Mouse (Mus musculus) G1E (cell line): ENCODE data around the gene Cutal. TPM values are rescaled to one million over a fixed set of nuclear protein-coding genes. Genes with fewer than 3 reads are reported as not detected.
A peak's percentile ranks its signal among the peaks of the same experiment; 100 is the strongest.

Source experiments
- ATAC-seq: 2 replicates; pipeline ENCODE4 v1.8.0; 2016; ENCODE audit warnings: mild to moderate bottlenecking; ENCODE audit not compliant: insufficient number of reproducible peaks, poor library complexity, low FRiP score, severe bottlenecking; ENCODE audit errors: extremely low read depth
- DNase-seq: peaks from one replicate; pipeline ENCODE4 v3.0.0; 2012; ENCODE audit warnings: low spot score
- H3K27me3 ChIP-seq: 2 replicates; pipeline ENCODE4 v1.6.1; 2012; ENCODE audit warnings: mild to moderate bottlenecking, low read length, inconsistent platforms; ENCODE audit not compliant: insufficient read depth
- H3K36me3 ChIP-seq: replicated peaks from 2 replicates; pipeline ENCODE3; 2012; ENCODE audit warnings: mild to moderate bottlenecking, inconsistent platforms
- H3K4me1 ChIP-seq: 2 replicates; pipeline ENCODE4 v1.6.1; 2012; ENCODE audit warnings: low read depth, low read length, inconsistent platforms, mixed read lengths; ENCODE audit not compliant: insufficient read depth
- H3K4me3 ChIP-seq: 2 replicates; pipeline ENCODE4 v1.5.1; 2012; ENCODE audit warnings: low read depth, mild to moderate bottlenecking, inconsistent platforms, low read length, moderate library complexity, mixed read lengths
- H3K9me3 ChIP-seq: replicated peaks from 2 replicates; pipeline ENCODE4 v1.6.1; 2012; ENCODE audit warnings: inconsistent platforms
- CTCF ChIP-seq: IDR thresholded peaks from 2 replicates; pipeline ENCODE4 v1.5.1; 2012; ENCODE audit warnings: low read depth, low read length, inconsistent platforms, mixed read lengths
- GATA1 ChIP-seq: IDR thresholded peaks from 2 replicates; pipeline ENCODE4 v1.6.1; 2012; ENCODE audit warnings: borderline replicate concordance, low read length, inconsistent platforms, mixed read lengths
- GATA2 ChIP-seq: IDR thresholded peaks from 2 replicates; pipeline ENCODE4 v1.6.1; 2012; ENCODE audit warnings: low read depth, low read length, inconsistent platforms, borderline replicate concordance
- POLR2AphosphoS5 ChIP-seq: IDR thresholded peaks from 2 replicates; pipeline ENCODE4 v1.6.1; 2012; ENCODE audit warnings: low read depth, low read length, inconsistent platforms; ENCODE audit not compliant: insufficient replicate concordance
- TAL1 ChIP-seq: conservative IDR thresholded peaks from 2 replicates; pipeline ENCODE4 v1.6.1; 2012; ENCODE audit warnings: low read depth, low read length, inconsistent platforms, mixed read lengths
- polyA plus RNA-seq: library from polyadenylated mRNA; stranded (reverse); fragments of >175 nt; gene quantifications from 2 replicates; pipeline ENCODE4 v1.2.3, GENCODE M21; 2012
- total RNA-seq, 2 experiments: library from RNA; stranded (forward) in 1 of 2; stranded (reverse) in 1 of 2; fragments of 200-1000 nt in 1 of 2; fragments of >200 nt in 1 of 2; fragmentation: Nextera tagmentation in 1 of 2; gene quantifications; 2 replicates each; pipeline ENCODE4 v1.2.3; 2014 to 2017

Gene Cutal
- total and polyA plus RNA-seq, 3 experiments, result not detected

- no peak for TF ChIP-seq CTCF
- H3K27me3 ChIP-seq, result peaks cover 47% of the 10 kb centered on the region
- no peaks in the 10 kb centered on the region for H3K9me3 ChIP-seq
- H3K4me3 ChIP-seq, result no peak overlapping the region
- DNase-seq (no peak), ATAC-seq (no peak)
- no peaks in the 10 kb centered on the region for H3K36me3 ChIP-seq
- peaks cover 25% of the 10 kb centered on the region for H3K4me1 ChIP-seq
Observed at GRCm38 (mm10) chr2:34899682-34900081, 25.5 kb downstream of the Cutal start.

GRCm38 (mm10) chr2:34900412-34900811, 26.2 kb downstream of the Cutal start:
- Histone ChIP-seq H3K4me1 (peaks cover 30% of the 10 kb centered on the region), H3K9me3 (no peaks in the 10 kb centered on the region), H3K27me3 (peaks cover 40% of the 10 kb centered on the region), H3K36me3 (no peaks in the 10 kb centered on the region), H3K4me3 (no peak overlapping the region)
- ATAC-seq (no peak), DNase-seq (no peak)
- TF ChIP-seq GATA2, result no peak
- TF ChIP-seq GATA1, result no peak
- TF ChIP-seq CTCF, result no peak
- TF ChIP-seq TAL1, result no peak
- TF ChIP-seq POLR2AphosphoS5, result no peak

GRCm38 (mm10) chr2:34901726-34902125, 27.5 kb downstream of the Cutal start:
- H3K4me1 ChIP-seq, result peaks cover 37% of the 10 kb centered on the region
- no peaks in the 10 kb centered on the region for H3K36me3 ChIP-seq
- no peaks in the 10 kb centered on the region for H3K9me3 ChIP-seq
- peaks cover 34% of the 10 kb centered on the region for H3K27me3 ChIP-seq
- H3K4me3 ChIP-seq, result no peak overlapping the region
- TF ChIP-seq GATA1 (no peak), CTCF (no peak), TAL1 (no peak), GATA2 (no peak), POLR2AphosphoS5 (no peak)
- ATAC-seq (no peak), DNase-seq (no peak)

GRCm38 (mm10) chr2:34902731-34903130, 28.5 kb downstream of the Cutal start:
- no peak for ATAC-seq
- no peaks in the 10 kb centered on the region for H3K36me3 ChIP-seq
- peaks cover 30% of the 10 kb centered on the region for H3K27me3 ChIP-seq
- no peak for DNase-seq
- no peak overlapping the region for H3K4me3 ChIP-seq
- H3K9me3 ChIP-seq, result no peaks in the 10 kb centered on the region
- TF ChIP-seq GATA1 (no peak), POLR2AphosphoS5 (no peak), CTCF (no peak), TAL1 (no peak)
- peaks cover 39% of the 10 kb centered on the region for H3K4me1 ChIP-seq

GRCm38 (mm10) chr2:34903191-34903590, 29.0 kb downstream of the Cutal start:
- no peaks in the 10 kb centered on the region for H3K36me3 ChIP-seq
- no peak for ATAC-seq
- peaks cover 35% of the 10 kb centered on the region for H3K4me1 ChIP-seq
- DNase-seq, result no peak
- TF ChIP-seq GATA1 (no peak), POLR2AphosphoS5 (no peak), CTCF (no peak), GATA2 (no peak), TAL1 (no peak)
- H3K27me3 ChIP-seq, result peaks cover 30% of the 10 kb centered on the region
- H3K4me3 ChIP-seq, result no peak overlapping the region
- H3K9me3 ChIP-seq, result no peaks in the 10 kb centered on the region

- TF ChIP-seq GATA2 (no peak), CTCF (no peak), TAL1 (no peak), POLR2AphosphoS5 (no peak), GATA1 (no peak)
- Histone ChIP-seq H3K4me3 (peak overlapping the region; percentile 20; the same call in 1 of the 2 replicates), H3K4me1 (peaks cover 35% of the 10 kb centered on the region), H3K9me3 (no peaks in the 10 kb centered on the region), H3K27me3 (peaks cover 27% of the 10 kb centered on the region), H3K36me3 (no peaks in the 10 kb centered on the region)
- no peak for DNase-seq
- no peak for ATAC-seq
Observed at GRCm38 (mm10) chr2:34903652-34904405, 29.6 kb downstream of the Cutal start.
